Mouse (Mus musculus) lung, embryonic 14.5 days (tissue): Measurements from ENCODE around the gene Col1a1. TPM values are rescaled to one million over a fixed set of nuclear protein-coding genes. Genes with fewer than 3 reads are reported as not detected.
A peak's percentile ranks its signal among the peaks of the same experiment; 100 is the strongest.

Experiments
- ATAC-seq: fragments of 200-750 bp; cut with Nextera tagmentation; 2 replicates; pipeline ENCODE4 v1.8.0; 2017; ENCODE audit warnings: mild to moderate bottlenecking, moderate TSS enrichment, moderate library complexity; ENCODE audit not compliant: insufficient read depth
- DNase-seq: peaks from one replicate; pipeline ENCODE4 v3.0.0-alpha.2; 2015
- H3K27ac ChIP-seq: fragments of 300-500 bp; sonication (generic); 2 replicates; pipeline ENCODE4 v1.5.1; 2014; ENCODE audit warnings: low read depth, mild to moderate bottlenecking, moderate library complexity
- H3K27me3 ChIP-seq: fragments of 300-500 bp; sonication (generic); 2 replicates; pipeline ENCODE4 v1.6.1; 2014; ENCODE audit warnings: low read length, control low read depth; ENCODE audit not compliant: insufficient read depth
- H3K36me3 ChIP-seq: fragments of 300-500 bp; sonication (generic); 2 replicates; pipeline ENCODE4 v1.6.1; 2014; ENCODE audit warnings: control low read depth; ENCODE audit not compliant: insufficient read depth
- H3K4me1 ChIP-seq: fragments of 300-500 bp; sonication (generic); 2 replicates; pipeline ENCODE4 v1.6.1; 2014; ENCODE audit warnings: antibody characterized with exemption, control low read depth; ENCODE audit not compliant: insufficient read depth
- H3K4me2 ChIP-seq: fragments of 300-500 bp; sonication (generic); 2 replicates; pipeline ENCODE4 v1.6.1; 2014; ENCODE audit warnings: mild to moderate bottlenecking
- H3K4me3 ChIP-seq: fragments of 300-500 bp; sonication (generic); 2 replicates; pipeline ENCODE4 v1.5.1; 2014; ENCODE audit warnings: low read depth, low read length
- H3K9ac ChIP-seq: fragments of 300-500 bp; sonication (generic); 2 replicates; pipeline ENCODE4 v1.6.1; 2014
- H3K9me3 ChIP-seq: fragments of 300-500 bp; sonication (generic); 2 replicates; pipeline ENCODE4 v1.6.1; 2016; ENCODE audit warnings: low read depth, low read length, control low read depth
- CTCF ChIP-seq: IDR thresholded peaks from 2 replicates; pipeline ENCODE4 v1.5.1; 2016; ENCODE audit warnings: antibody characterized with exemption, low read depth
- WGBS: fragments of 180-500 bp; shearing (Covaris S2); extraction: QIAGEN DNeasy Blood & Tissue Kit; methylation state at CpG from one replicate; pipeline ENCODE4 v1.1.7; 2014; 5-methylcytosine and 5-hydroxymethylcytosine counted together
- polyA plus RNA-seq: library from polyadenylated mRNA; unstranded; fragments of >200 nt; fragmentation: Nextera tagmentation; extraction: Ambion mirVana; gene quantifications from 2 replicates; pipeline ENCODE4 v1.2.1, GENCODE M21; 2014

Gene Col1a1
- polyA plus RNA-seq, 1 experiment from 2014 or later: 1,035 TPM

DNA sequence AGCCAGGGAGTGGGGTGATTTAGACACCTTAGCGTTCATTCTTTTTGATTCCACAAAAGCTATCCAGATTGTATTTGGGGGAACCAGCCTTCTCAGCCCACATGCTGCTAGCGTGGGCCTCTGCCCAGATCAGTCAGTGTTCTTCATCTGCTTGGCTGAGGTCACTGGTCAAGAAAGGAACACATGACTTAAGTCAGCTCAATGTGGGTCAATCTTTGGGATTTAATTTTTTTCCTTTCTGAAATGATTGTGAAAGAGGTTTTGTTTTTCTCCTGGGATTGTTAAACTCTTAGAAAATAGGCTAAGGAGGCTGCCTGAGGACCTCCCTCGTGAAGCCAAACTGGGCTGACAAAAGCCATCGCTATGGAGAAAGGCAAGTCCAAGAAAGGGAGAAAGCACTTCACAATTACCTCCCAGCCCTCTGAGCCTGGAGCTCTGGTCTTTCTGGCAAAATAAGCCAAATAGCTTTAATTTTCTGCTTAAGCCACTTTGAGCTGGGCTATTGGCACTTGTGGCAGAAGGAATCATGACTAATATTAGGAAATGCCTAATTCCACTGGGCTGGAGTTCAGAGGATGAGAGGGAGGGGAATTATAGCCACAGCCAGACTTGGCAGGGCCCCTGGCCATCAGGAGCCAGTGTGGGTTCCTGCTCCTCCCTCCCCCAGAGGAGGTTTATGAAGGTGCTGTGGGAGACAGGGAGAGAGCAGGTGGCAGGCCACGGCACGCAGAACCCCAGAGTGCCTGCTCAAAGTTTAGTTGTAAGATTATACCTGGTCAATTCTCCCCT, 22.5 kb upstream of the Col1a1 start:
- Histone ChIP-seq H3K4me3 (no peak overlapping the region), H3K9me3 (no peaks in the 10 kb centered on the region), H3K27me3 (no peaks in the 10 kb centered on the region), H3K27ac (no peak overlapping the region), H3K36me3 (no peaks in the 10 kb centered on the region), H3K4me2 (no peak overlapping the region), H3K4me1 (peaks cover 19% of the 10 kb centered on the region), H3K9ac (no peak overlapping the region)
- DNase-seq (no peak), ATAC-seq (no peak)
- WGBS: 70% methylated on average over 6 of the region's 6 CpGs
- no peak for TF ChIP-seq CTCF

DNA sequence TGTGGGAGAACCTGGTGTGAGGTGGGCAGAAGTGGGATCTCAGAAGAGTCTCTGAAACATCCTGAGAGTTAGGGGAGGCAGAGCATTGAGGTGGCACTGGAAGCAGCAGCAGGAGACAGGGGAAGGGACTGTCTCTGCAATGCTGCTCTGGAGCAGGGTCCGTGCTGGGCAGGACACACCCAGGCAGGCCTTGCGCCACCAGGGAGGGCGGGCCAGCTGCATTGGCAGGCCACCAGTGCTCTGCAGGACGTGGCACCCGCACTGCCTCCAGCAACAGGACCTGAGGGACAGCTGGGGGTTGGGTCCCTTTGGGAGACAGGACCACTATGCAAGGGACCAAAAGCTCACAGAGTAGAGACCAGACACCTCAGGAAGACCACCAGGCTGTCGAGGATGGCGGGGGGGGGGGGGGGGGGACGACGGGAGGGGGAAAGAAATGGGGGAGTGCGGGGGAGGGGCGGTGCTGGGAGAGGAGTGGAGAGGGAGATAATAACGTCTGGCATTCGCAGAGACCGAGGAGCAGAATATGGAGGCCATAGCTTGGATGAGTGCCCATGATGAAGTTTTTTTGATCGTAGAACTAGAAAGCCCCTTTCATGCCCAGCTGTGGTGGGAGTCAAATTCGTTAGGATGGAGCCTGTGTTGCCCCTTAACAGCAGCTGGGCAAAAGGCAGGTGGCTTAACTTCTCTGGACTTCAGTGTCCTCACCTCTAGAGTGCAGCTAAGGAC, 20.2 kb upstream of the Col1a1 start:
- Histone ChIP-seq H3K4me2 (peak overlapping the region; percentile 36), H3K27ac (peak overlapping the region; percentile 70), H3K27me3 (no peaks in the 10 kb centered on the region), H3K9ac (peak overlapping the region; percentile 26; the same call in 1 of the 2 replicates), H3K9me3 (no peaks in the 10 kb centered on the region), H3K4me3 (no peak overlapping the region), H3K4me1 (peaks cover 19% of the 10 kb centered on the region), H3K36me3 (no peaks in the 10 kb centered on the region)
- no peak for TF ChIP-seq CTCF
- ATAC-seq (peak; percentile 73), DNase-seq (peak; percentile 74)
- 14% methylated on average over 10 of the region's 16 CpGs for WGBS

- H3K9me3 ChIP-seq: no peaks in the 10 kb centered on the region
- H3K36me3 ChIP-seq: no peaks in the 10 kb centered on the region
- TF ChIP-seq CTCF: no peak
- ATAC-seq: peak; percentile 86
- peak overlapping the region; percentile 67 for H3K27ac ChIP-seq
- peak overlapping the region; percentile 36; the same call in 1 of the 2 replicates for H3K4me2 ChIP-seq
- DNase-seq: peak; percentile 86
- 15% methylated on average over 4 of the region's 4 CpGs for WGBS
- no peak overlapping the region for H3K9ac ChIP-seq
- H3K4me3 ChIP-seq: no peak overlapping the region
- peaks cover 19% of the 10 kb centered on the region for H3K4me1 ChIP-seq
- H3K27me3 ChIP-seq: no peaks in the 10 kb centered on the region
Observed at GRCm38 (mm10) chr11:94916477-94916876, 19.5 kb upstream of the Col1a1 start.

GRCm38 (mm10) chr11:94917717-94918116, 18.3 kb upstream of the Col1a1 start:
- no peak for ATAC-seq
- no peak overlapping the region for H3K9ac ChIP-seq
- H3K27ac ChIP-seq: no peak overlapping the region; the same call in 1 of the 2 replicates
- peaks cover 19% of the 10 kb centered on the region for H3K4me1 ChIP-seq
- no peak overlapping the region; the same call in 1 of the 2 replicates for H3K4me2 ChIP-seq
- no peak for TF ChIP-seq CTCF
- no peaks in the 10 kb centered on the region for H3K9me3 ChIP-seq
- no peak overlapping the region for H3K4me3 ChIP-seq
- 57% methylated on average over 6 of the region's 6 CpGs for WGBS
- peak; percentile 53 for DNase-seq
- H3K36me3 ChIP-seq: no peaks in the 10 kb centered on the region
- no peaks in the 10 kb centered on the region for H3K27me3 ChIP-seq

DNA sequence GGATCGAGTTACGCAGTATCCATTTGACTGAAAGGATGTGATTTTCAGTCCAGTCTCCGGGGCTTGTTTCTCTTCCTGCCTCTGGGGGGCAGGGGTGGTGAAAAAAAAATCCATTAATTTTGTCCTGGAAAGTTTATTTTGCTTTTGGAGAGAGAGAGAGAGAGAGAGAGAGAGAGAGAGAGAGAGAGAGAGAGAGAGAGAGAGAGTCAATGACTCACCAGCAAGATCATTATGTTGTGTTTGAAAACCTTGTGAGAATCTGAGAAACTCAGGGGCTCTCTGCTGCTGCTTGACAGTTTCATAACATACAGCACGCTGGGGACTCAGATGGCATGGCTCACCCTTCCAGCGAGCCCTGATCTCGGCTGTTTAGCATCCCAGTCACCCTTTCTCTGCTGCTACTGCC, 15.0 kb upstream of the Col1a1 start:
- H3K9ac ChIP-seq: no peak overlapping the region
- no peak for ATAC-seq
- no peak for TF ChIP-seq CTCF

DNA sequence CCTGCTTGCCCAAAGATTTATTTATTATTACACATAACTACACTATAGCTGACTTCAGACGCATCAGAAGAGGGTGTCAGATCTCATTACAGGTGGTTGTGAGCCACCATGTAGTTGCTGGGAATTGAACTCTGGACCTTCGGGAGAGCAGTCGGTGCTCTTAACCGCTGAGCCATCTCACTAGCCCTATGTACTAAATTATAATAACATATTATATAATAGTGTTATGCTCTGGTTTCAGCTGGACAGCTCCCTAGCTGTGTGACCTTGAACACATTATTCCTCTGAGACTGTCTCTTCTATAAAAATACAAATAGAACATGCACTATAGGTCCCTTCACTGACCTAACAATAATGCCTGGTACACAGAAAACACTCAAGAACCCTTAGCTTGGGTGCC, 11.0 kb upstream of the Col1a1 start:
- H3K4me3 ChIP-seq: no peak overlapping the region
- 90% methylated on average over 4 of the region's 4 CpGs for WGBS
- H3K4me2 ChIP-seq: no peak overlapping the region
- no peaks in the 10 kb centered on the region for H3K36me3 ChIP-seq
- no peak for TF ChIP-seq CTCF
- no peaks in the 10 kb centered on the region for H3K9me3 ChIP-seq
- H3K4me1 ChIP-seq: peaks cover 30% of the 10 kb centered on the region
- H3K9ac ChIP-seq: no peak overlapping the region
- no peak for ATAC-seq
- DNase-seq: no peak
- no peak overlapping the region for H3K27ac ChIP-seq
- no peaks in the 10 kb centered on the region for H3K27me3 ChIP-seq

More for the DNA sequence above, 15.0 kb upstream of the Col1a1 start:
- H3K36me3 ChIP-seq: no peaks in the 10 kb centered on the region
- H3K4me3 ChIP-seq: no peak overlapping the region
- DNase-seq: peak; percentile 73
- peaks cover 9% of the 10 kb centered on the region for H3K4me1 ChIP-seq
- no peak overlapping the region for H3K4me2 ChIP-seq
- no peaks in the 10 kb centered on the region for H3K9me3 ChIP-seq
- no peaks in the 10 kb centered on the region for H3K27me3 ChIP-seq
- H3K27ac ChIP-seq: peak overlapping the region; percentile 8; the same call in 1 of the 2 replicates
- 15% methylated on average over 6 of the region's 6 CpGs for WGBS

GRCm38 (mm10) chr11:94926431-94926830, 9.6 kb upstream of the Col1a1 start:
- ATAC-seq (no peak), DNase-seq (peak; percentile 49)
- Histone ChIP-seq H3K9me3 (no peaks in the 10 kb centered on the region), H3K27me3 (no peaks in the 10 kb centered on the region), H3K4me3 (no peak overlapping the region), H3K27ac (peak overlapping the region; percentile 43; the same call in 1 of the 2 replicates), H3K4me1 (peaks cover 30% of the 10 kb centered on the region), H3K9ac (no peak overlapping the region; the same call in 1 of the 2 replicates), H3K4me2 (no peak overlapping the region), H3K36me3 (no peaks in the 10 kb centered on the region)
- no peak for TF ChIP-seq CTCF
- WGBS: 39% methylated on average over 11 of the region's 11 CpGs
